Mouse (Mus musculus): Measurements from ENCODE around the gene Sptbn4.

DNA sequence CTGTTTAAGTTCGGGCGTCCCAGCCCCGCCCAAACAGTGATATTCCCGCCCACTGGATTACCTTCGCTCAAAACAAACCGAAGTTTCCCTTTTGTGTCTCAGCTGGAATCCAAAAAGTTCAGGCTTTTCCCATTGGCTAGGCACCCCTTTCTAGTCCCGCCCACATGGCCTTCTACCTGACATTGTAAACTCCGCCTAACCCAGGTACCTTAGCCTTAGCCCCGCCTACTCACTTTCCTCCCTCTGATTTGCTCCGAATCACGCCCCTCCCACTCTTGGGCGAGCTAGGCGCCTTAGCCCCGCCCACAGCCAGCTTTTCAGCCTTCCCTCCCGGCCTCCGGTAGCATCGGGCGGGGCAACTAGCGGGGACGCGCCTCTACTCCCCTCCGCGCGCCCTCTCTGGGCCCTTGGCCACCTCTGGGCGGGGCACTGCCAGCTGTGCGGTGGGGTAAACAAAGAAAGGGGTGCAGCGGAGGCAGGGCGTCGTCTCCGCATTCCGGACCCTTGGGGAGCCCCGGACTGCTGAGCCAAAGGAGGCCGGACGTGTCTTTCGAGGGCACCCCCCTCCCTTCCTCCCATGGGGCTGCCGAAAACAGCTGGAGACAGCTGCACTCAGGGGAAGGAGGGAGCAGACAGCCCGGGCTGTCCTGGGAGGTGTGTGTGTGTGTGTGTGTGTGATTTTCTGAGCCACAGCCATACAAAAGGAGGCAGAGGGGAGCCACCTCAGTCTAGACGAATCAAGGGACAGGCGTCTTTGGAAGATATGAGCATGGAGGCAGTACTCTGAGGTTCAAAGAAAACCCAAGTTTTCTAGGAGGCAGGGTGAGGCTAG, 116.6 kb downstream of the Sptbn4 start:
- no peak for TF ChIP-seq CTCF (IDR thresholded peaks at IDR 0.05; ENCODE audit: extremely low read depth, insufficient read depth, insufficient read length, insufficient replicate concordance)
- TF ChIP-seq POLR2A (IDR thresholded peaks at IDR 0.05; ENCODE audit: low read depth, low read length): no peak

All from spleen, adult 2 months (tissue).